Mouse (Mus musculus): ENCODE measurements at regions not wholly inside any gene's neighbourhood (a gene's known extent, or its start where the extent isn't known, plus 50 kb on each side); places are given as distances from the start of the nearest gene placed in this dataset.

- DNase-seq (ENCODE audit: low spot score): no peak
Observed at GRCm38 (mm10) chr12:44145321-44145720, 64.8 kb downstream of the Dnajb9 start.

- DNase-seq (ENCODE audit: low spot score): no peak
Observed at GRCm38 (mm10) chr12:44139026-44139425, 71.1 kb downstream of the Dnajb9 start.

- no peak for DNase-seq (ENCODE audit: low spot score)
Observed at GRCm38 (mm10) chr12:44128874-44129273, 81.3 kb downstream of the Dnajb9 start.

- peak; percentile 46 for DNase-seq (ENCODE audit: low spot score)
Observed at GRCm38 (mm10) chr12:44105085-44105484, 105.0 kb downstream of the Dnajb9 start.

GRCm38 (mm10) chr12:44099188-44099587 is 110.9 kb downstream of the Dnajb9 start:
- no peak for DNase-seq (ENCODE audit: low spot score)

- no peak for DNase-seq (ENCODE audit: low spot score)
Observed at GRCm38 (mm10) chr12:44071766-44072165, 138.4 kb downstream of the Dnajb9 start.

GRCm38 (mm10) chr12:44056493-44057163 is 153.5 kb downstream of the Dnajb9 start:
- no peak for DNase-seq (ENCODE audit: low spot score)

- DNase-seq (ENCODE audit: low spot score): no peak
Observed at GRCm38 (mm10) chr12:44045806-44046205, 164.3 kb downstream of the Dnajb9 start.

- DNase-seq (ENCODE audit: low spot score): no peak
Observed at GRCm38 (mm10) chr12:44044388-44045105, 165.6 kb downstream of the Dnajb9 start.

- no peak for DNase-seq (ENCODE audit: low spot score)
Observed at GRCm38 (mm10) chr12:44006795-44007194, 203.3 kb downstream of the Dnajb9 start.

GRCm38 (mm10) chr12:43983548-43983947 is 226.6 kb downstream of the Dnajb9 start:
- DNase-seq (ENCODE audit: low spot score): no peak

- DNase-seq (ENCODE audit: low spot score): no peak
Observed at GRCm38 (mm10) chr12:43963973-43964372, 246.2 kb downstream of the Dnajb9 start.

- no peak for DNase-seq (ENCODE audit: low spot score)
Observed at GRCm38 (mm10) chr12:43962551-43963120, 247.5 kb downstream of the Dnajb9 start.

- no peak for DNase-seq (ENCODE audit: low spot score)
Observed at GRCm38 (mm10) chr12:43924228-43924627, 285.9 kb downstream of the Dnajb9 start.

GRCm38 (mm10) chr12:43920396-43920795 is 289.7 kb downstream of the Dnajb9 start:
- DNase-seq (ENCODE audit: low spot score): no peak

- no peak for DNase-seq (ENCODE audit: low spot score)
Observed at GRCm38 (mm10) chr12:43919114-43919513, 291.0 kb downstream of the Dnajb9 start.

- no peak for DNase-seq (ENCODE audit: low spot score)
Observed at GRCm38 (mm10) chr12:43916779-43917178, 293.3 kb downstream of the Dnajb9 start.

GRCm38 (mm10) chr12:43899273-43899672 is 310.9 kb downstream of the Dnajb9 start:
- no peak for DNase-seq (ENCODE audit: low spot score)

GRCm38 (mm10) chr12:43885596-43885995 is 324.5 kb downstream of the Dnajb9 start:
- DNase-seq (ENCODE audit: low spot score): no peak

GRCm38 (mm10) chr12:43860479-43860878 is 349.6 kb downstream of the Dnajb9 start:
- DNase-seq (ENCODE audit: low spot score): no peak

GRCm38 (mm10) chr12:43856370-43856769 is 353.8 kb downstream of the Dnajb9 start:
- no peak for DNase-seq (ENCODE audit: low spot score)

- DNase-seq (ENCODE audit: low spot score): no peak
Observed at GRCm38 (mm10) chr12:43852246-43852645, 357.9 kb downstream of the Dnajb9 start.

All from MN1 (cell line).